Mouse (Mus musculus) E14TG2a.4 (cell line): ENCODE data around the gene Atg9b.

Source experiments
- H3K27me3 ChIP-seq: 2 replicates; pipeline ENCODE4 v1.6.1; 2014; ENCODE audit warnings: low read length, control low read depth; ENCODE audit not compliant: insufficient read depth
- H3K36me3 ChIP-seq: 2 replicates; pipeline ENCODE4 v1.6.1; 2014; ENCODE audit warnings: low read length, control low read depth; ENCODE audit not compliant: insufficient read depth
- H3K4me1 ChIP-seq: replicated peaks from 2 replicates; pipeline ENCODE4 v1.6.1; 2014; ENCODE audit warnings: low read depth, low read length, control low read depth
- H3K4me3 ChIP-seq: replicated peaks from 2 replicates; pipeline ENCODE4 v1.5.1; 2014; ENCODE audit warnings: mild to moderate bottlenecking, low read length
- H3K9me3 ChIP-seq: 2 replicates; pipeline ENCODE4 v1.6.1; 2014; ENCODE audit warnings: low read length, control low read depth
- CTCF ChIP-seq: conservative IDR thresholded peaks from 2 replicates; pipeline ENCODE4 v1.5.1; 2014; ENCODE audit warnings: low read length
- NANOG ChIP-seq: IDR thresholded peaks from 2 replicates; pipeline ENCODE4 v1.6.1; 2014; ENCODE audit warnings: borderline replicate concordance, low read length, mixed read lengths
- POU5F1 ChIP-seq: IDR thresholded peaks from 2 replicates; pipeline ENCODE4 v1.6.1; 2014; ENCODE audit warnings: low read length, borderline replicate concordance

Gene Atg9b

GRCm38 (mm10) chr5:24388246-24388915 lies 3.6 kb downstream of the Atg9b start:
- H3K9me3 ChIP-seq: no peaks in the 10 kb centered on the region
- peak overlapping the region; percentile 80 for H3K4me3 ChIP-seq
- peaks cover 72% of the 10 kb centered on the region for H3K4me1 ChIP-seq
- H3K27me3 ChIP-seq: peaks cover 40% of the 10 kb centered on the region
- peaks cover 18% of the 10 kb centered on the region for H3K36me3 ChIP-seq
- TF ChIP-seq CTCF: no peak
- TF ChIP-seq POU5F1: no peak
- no peak for TF ChIP-seq NANOG

GRCm38 (mm10) chr5:24387264-24388241 lies 4.4 kb downstream of the Atg9b start:
- Histone ChIP-seq H3K27me3 (peaks cover 40% of the 10 kb centered on the region), H3K4me1 (peaks cover 70% of the 10 kb centered on the region), H3K4me3 (peak overlapping the region; percentile 80), H3K9me3 (no peaks in the 10 kb centered on the region), H3K36me3 (peaks cover 18% of the 10 kb centered on the region)
- no peak for TF ChIP-seq NANOG
- no peak for TF ChIP-seq CTCF
- no peak for TF ChIP-seq POU5F1

GRCm38 (mm10) chr5:24385887-24386550 lies 5.9 kb downstream of the Atg9b start:
- peaks cover 40% of the 10 kb centered on the region for H3K27me3 ChIP-seq
- peaks cover 18% of the 10 kb centered on the region for H3K36me3 ChIP-seq
- TF ChIP-seq NANOG (no peak), POU5F1 (no peak), CTCF (no peak)
- H3K4me1 ChIP-seq: peaks cover 67% of the 10 kb centered on the region
- H3K4me3 ChIP-seq: no peak overlapping the region
- H3K9me3 ChIP-seq: no peaks in the 10 kb centered on the region

- peaks cover 37% of the 10 kb centered on the region for H3K27me3 ChIP-seq
- TF ChIP-seq CTCF (no peak), NANOG (no peak), POU5F1 (no peak)
- H3K4me3 ChIP-seq: no peak overlapping the region
- peaks cover 18% of the 10 kb centered on the region for H3K36me3 ChIP-seq
- peaks cover 73% of the 10 kb centered on the region for H3K4me1 ChIP-seq
- H3K9me3 ChIP-seq: no peaks in the 10 kb centered on the region
Measured at GRCm38 (mm10) chr5:24385374-24385773, 6.6 kb downstream of the Atg9b start.

- no peaks in the 10 kb centered on the region for H3K9me3 ChIP-seq
- peaks cover 76% of the 10 kb centered on the region for H3K4me1 ChIP-seq
- TF ChIP-seq POU5F1: no peak
- no peak for TF ChIP-seq NANOG
- no peak for TF ChIP-seq CTCF
- peaks cover 18% of the 10 kb centered on the region for H3K36me3 ChIP-seq
- H3K4me3 ChIP-seq: no peak overlapping the region
- H3K27me3 ChIP-seq: peaks cover 35% of the 10 kb centered on the region
Measured at GRCm38 (mm10) chr5:24384407-24384806, 7.5 kb downstream of the Atg9b start.

GRCm38 (mm10) chr5:24383026-24383859 lies 8.7 kb downstream of the Atg9b start:
- Histone ChIP-seq H3K4me1 (peaks cover 74% of the 10 kb centered on the region), H3K36me3 (peaks cover 18% of the 10 kb centered on the region), H3K27me3 (peaks cover 28% of the 10 kb centered on the region), H3K4me3 (peak overlapping the region; percentile 76), H3K9me3 (no peaks in the 10 kb centered on the region)
- TF ChIP-seq CTCF: peak; percentile 21; the same call in 1 of the 2 replicates
- TF ChIP-seq POU5F1: no peak

GRCm38 (mm10) chr5:24381988-24382387 lies 10.0 kb downstream of the Atg9b start:
- peaks cover 18% of the 10 kb centered on the region for H3K36me3 ChIP-seq
- peaks cover 78% of the 10 kb centered on the region for H3K4me1 ChIP-seq
- H3K4me3 ChIP-seq: no peak overlapping the region
- H3K27me3 ChIP-seq: peaks cover 17% of the 10 kb centered on the region
- H3K9me3 ChIP-seq: no peaks in the 10 kb centered on the region
- TF ChIP-seq NANOG (no peak), CTCF (no peak), POU5F1 (no peak)

- H3K4me3 ChIP-seq: no peak overlapping the region
- H3K27me3 ChIP-seq: peaks cover 12% of the 10 kb centered on the region
- TF ChIP-seq POU5F1: no peak
Measured at GRCm38 (mm10) chr5:24381486-24381885, 10.5 kb downstream of the Atg9b start.

More at GRCm38 (mm10) chr5:24381486-24381885, 10.5 kb downstream of the Atg9b start:
- H3K9me3 ChIP-seq: no peaks in the 10 kb centered on the region
- peaks cover 73% of the 10 kb centered on the region for H3K4me1 ChIP-seq
- H3K36me3 ChIP-seq: peaks cover 18% of the 10 kb centered on the region
